Mouse (Mus musculus) megakaryocyte, adult 5-6 weeks (primary cell): ENCODE measurements around the gene Ccdc47. TPM values are rescaled to one million over a fixed set of nuclear protein-coding genes. Genes with fewer than 3 reads are reported as not detected.

Experiments
- ATAC-seq: 2 replicates; pipeline ENCODE4 v1.8.0; 2016; ENCODE audit warnings: mild to moderate bottlenecking, inconsistent platforms; ENCODE audit not compliant: poor library complexity, severe bottlenecking
- total RNA-seq, 2 experiments: library from RNA; stranded (forward) in 1 of 2; stranded (reverse) in 1 of 2; fragments of 153-499, 151-499 nt in 1 of 2; fragments of 221-1000, 200-1000 nt in 1 of 2; gene quantifications; 2 replicates each; pipeline versions ENCODE4 v1.2.3 to v1.2.4; 2015 to 2017

Ccdc47 gene
- total RNA-seq, 2 experiments from 2014 or later: 36.0 to 156 TPM

DNA sequence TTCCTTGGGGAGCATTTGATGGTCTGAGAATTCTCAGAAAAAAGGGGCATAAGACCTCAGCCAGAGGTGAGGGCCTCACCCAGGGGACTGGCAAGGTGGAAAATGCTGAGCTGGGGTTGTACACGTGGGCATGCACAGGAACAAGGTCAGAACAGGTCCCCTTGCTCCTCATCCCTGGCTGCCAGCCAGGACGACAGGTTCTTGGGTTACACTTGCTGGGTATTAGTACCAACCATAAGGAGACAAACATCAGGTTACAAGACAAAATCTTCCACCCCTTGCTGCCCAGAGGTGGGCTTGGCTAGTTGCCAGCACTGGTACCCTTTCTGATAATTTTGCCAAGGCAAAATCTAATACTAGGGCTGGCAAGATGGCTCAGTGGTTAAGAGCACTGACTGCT lies 53.9 kb downstream of the Ccdc47 start:
- no peak for ATAC-seq

DNA sequence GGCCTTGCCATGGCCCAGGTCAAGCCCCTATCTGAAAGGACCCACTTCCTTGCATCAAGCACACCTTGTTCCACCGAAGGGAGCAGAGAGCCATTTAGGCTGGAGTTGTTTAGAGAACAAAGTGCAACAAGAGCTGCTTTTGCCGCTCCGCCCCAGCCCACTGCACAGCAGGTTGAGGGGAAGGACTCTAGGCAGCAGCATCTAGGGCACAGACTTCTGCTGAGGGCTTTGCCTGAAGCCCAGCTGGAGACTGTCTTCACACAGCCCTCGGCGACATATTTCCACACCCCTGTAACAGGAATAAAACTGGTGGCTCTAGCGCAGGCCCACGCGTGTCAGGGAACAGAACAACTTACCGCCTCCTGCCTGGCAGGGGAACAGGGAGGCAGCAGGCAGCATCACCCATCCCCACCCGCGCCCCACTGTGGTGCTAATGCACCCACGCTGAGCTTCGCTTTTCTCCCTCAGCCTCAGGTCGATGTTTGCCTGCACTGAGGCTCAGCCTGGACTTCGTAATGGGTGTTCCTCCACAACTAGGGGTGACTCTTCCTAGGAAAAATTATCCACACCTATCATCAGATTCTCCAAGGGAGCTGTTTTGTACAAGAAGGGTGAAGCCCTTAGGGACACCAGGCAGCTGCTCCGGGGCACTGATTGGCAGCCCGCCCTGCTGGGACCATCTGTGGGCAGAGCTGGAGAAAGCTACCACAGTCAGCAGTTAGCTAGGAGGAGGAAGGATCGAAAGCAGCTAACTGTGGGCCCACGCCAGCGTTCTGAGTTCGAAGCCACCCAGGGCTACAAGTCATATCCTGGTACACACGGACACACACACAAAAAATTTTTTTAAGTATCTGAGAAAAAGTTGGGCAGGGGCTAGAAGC lies 55.1 kb downstream of the Ccdc47 start, which contains the start of the genes Gm10840 and Limd2:
Gm10840 (plus strand) TSS at position 10 of the 881 bp plus-strand sequence.
Limd2 (minus strand) TSS at position 20 of the 881 bp plus-strand sequence.
- 0 out of 2 replicates have a peak, but pooled peaks have one; percentile 6 for ATAC-seq

DNA sequence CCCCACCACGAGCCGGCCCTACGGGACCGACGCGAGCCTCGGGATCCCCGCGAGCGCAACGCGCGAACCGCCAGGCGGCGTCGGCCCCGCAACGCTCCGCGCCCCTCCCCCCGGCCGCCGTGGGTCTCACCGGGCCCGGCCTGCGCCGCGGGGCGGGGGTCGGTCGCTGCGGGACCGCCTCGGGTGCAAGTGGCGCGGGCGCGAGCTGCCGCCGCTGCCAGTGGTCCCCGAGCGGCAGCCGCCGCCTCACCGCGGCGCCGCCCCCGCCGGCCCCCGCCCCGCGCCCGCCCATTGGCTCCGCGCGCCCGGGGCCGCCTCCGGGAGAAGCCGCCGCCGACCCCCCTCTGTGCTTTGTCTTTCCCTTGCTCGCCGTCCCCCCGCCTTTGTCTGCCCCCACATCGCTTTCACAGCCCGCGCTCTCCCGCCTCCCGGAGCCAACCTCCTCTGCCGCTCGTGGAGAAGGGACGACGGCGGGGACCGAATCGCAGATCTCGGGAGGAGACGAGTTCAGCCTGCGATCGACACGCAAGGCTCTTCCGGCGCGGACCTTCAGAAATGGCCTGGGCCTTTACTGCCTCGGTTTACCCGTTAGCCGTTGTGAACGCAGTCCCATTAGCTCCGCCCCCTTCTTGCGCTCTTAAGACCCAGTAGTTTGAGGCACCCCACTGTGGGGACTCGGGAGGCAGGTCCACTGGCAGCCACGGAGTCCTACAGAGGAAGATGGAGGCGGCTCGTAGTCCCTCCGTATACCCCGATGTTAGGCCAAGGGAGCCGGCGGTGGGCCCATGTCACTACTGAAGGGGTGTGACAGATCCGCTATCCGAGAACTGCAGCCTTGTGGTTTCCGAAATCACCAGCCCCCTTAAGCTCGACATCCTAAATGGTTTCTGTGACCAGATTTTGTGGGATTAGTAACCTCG lies 56.0 kb downstream of the Ccdc47 start:
- ATAC-seq: peak; percentile 41

DNA sequence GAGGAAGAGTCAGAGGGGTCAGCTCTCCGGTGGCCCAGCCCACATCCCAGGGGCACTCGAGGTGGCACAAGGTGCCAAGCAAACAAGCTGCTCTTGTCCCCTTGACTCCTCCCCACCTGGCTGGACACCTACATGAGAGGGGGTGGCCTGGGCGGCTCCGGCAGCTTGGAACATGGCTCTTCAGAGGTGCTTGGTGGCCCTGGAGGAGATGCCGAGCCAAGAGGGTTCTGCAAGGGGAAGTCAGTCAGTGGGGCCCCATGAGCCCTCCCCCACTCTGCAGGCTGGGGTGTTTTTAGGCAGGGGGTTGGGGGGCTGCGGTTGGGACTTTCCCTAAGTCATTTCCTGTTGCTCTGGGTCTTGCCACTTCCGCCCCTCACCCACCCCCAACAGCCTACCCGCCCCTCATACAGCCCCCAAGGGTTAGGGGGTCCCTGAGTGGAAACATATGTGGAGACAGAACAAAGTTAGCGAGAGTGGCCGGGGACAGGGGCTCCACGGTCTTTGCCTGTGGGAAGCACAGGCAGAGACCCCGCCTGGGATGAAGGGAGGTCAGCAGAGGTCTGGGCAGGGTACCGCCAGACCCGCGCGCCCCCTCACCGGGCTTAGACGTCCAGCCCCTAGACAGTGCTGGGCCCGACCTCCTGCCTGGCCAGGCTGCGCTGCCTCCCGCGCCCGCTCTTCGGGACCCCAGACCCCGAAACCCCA lies 56.8 kb downstream of the Ccdc47 start:
- peak; percentile 59 for ATAC-seq

DNA sequence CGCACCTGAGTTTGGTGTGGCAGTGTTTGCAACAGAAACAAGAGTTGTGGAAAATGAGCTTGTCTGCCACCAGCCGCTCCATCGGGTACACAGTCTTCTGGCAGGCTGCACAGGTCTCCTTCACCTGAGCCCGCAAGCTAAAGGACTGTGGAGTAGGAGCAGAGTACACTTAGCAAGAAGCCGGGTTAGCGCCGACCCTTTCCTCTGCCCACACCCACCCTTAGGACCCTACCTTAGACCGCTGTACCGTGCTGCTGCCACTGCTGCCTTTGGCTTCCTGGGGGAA lies 57.3 kb downstream of the Ccdc47 start:
- ATAC-seq: no peak

DNA sequence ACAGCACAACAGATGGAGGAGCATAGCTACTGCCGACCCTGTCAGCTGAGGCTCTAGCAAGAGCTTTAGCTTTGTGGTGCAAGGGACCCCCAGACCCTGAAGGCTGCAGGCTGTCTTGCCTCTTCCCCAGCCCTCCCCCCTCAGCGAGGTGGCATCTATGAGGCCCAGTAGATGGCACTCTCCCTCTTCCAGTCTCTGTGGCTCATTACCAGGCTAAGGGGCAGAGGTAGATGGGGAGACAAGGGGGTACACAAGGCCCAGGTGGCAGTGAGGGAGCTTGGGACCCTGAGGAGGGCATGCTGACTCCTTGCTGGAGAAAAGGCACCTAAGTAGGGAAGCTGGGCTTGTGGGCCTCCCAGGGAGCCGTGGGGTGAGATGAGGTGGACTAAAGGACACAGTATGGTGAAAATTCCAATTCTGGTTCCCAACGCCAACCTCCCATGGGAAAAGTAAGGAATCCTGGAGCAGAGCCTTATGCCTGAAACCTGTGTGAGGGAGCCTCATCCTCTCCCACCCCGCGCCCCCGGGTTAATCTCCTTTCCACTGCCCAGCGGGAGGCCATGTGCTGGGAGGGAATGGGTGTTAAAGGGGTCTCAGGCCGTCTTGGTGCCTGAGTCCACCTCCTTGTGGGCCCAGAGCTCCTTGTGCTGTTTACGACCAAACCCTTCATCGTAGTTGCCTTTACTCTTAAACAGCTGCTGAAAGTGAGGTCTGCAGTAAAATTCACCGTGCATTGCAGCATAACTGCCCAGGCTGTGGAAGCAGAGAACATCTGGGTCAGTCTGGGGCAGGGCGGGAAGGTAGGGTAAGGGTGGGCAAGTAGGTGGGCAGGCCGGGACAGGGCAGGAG lies 57.8 kb downstream of the Ccdc47 start:
- ATAC-seq: peak; percentile 15

DNA sequence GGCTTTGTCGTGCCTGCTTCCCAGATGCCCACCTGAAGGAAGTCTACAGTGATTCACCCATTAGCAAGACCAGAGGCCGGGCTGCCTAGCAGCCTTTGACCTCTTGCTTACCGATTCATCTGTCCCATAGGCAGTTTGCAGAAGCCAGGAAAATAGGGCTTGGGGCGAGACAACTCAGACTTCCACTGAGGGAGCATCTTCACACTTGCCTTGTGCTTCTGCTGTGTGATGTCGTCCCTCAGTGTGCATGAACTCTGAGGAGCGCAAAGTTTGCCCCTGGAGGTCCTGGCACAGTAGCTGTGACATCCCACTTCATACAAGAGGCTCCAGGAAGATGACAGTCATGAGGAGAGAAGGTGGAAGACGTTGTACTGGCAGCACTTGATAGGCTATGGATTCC lies 59.0 kb downstream of the Ccdc47 start:
- ATAC-seq: no peak

DNA sequence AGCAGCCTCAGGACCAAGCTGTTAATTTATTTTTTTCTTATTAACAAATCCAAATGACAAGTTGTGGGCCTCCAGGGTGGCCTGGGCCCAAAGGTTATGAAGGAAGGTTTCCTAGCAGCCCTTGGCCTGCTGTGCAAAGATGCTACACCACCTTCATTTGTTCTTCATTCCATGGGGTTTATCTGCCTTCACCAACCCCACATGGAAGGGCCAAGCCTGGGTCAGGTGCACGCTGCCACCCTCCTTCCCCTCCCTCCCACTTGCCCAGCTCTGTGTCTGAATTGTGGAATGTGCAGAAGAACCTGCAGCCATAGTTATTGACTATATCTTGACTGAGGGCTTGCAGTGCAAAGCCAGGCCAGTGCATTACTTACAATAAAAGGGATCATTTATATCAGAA lies 59.9 kb downstream of the Ccdc47 start:
- no peak for ATAC-seq

DNA sequence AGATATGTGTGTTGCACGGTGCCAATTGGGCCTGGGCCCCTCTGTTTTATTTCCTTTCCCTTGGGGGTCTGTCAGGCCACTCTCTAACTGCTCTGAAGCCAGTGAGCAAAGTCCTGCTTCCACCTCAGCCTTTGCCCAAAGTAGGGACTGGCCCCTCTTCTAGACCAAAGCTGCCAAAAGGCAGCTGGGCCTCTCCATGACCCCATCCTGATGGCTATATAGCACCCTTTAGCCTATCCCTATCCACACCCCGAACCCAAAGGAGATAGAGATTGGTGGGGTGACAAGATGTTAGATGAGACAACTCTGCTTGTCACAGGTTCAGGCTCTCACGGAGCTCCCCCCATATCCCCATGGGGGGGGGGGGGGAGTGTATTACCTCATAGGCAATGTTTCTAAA lies 60.4 kb downstream of the Ccdc47 start:
- no peak for ATAC-seq

DNA sequence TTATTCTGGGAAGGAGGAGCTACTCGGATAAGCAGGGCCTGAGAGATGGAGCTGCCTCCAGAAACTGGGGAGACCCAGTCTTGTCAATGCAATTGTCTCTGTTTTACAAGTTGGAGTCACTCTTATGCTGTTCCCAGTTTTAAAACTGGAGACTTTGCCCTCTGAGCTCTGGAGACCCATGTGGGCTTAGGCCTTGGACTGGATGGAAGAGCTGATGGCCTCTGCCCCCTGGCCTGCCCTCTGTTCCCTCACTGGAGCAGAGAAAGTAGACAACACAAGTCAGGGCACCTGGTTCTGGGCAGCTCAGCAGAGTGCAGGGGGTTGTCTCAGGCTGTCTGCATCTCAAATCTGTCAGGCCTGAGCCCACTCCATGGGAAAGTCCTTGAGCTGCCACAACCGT lies 61.4 kb downstream of the Ccdc47 start:
- ATAC-seq: no peak

DNA sequence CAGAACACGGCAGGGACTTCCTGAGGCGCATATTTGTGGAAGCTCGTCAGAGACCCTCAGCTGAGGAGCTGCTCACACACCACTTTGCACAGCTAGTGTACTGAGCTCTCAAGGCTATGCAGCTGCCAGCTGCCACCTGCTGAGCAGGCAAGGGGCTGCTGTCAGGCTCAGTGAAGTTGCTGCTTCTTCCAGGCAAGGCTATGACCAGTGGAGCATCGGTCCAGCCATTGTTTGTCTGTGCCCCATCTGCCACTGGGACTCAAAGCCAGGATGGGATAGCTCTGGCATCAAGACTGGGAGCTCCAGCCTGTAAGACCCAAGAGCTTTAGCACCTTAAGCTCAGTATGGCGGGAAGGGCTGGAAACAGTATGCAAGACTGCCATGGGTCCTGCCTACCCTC lies 62.1 kb downstream of the Ccdc47 start:
- ATAC-seq: no peak

DNA sequence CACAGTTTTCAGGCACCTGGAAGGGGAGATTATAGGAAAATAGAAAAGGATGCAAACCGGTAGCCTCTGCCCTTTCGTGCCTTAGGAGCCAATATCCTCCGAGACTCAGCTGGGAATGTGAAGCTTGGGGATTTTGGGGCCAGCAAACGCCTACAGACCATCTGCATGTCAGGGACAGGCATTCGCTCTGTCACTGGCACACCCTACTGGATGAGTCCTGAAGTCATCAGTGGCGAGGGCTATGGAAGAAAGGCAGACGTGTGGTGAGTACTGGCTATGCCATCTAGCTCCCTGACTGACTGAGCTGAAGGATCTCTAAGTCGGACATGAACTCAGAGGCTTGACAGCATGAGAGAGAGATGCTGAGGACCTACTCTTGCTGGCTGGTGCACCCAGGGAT lies 64.0 kb downstream of the Ccdc47 start:
- ATAC-seq: no peak

DNA sequence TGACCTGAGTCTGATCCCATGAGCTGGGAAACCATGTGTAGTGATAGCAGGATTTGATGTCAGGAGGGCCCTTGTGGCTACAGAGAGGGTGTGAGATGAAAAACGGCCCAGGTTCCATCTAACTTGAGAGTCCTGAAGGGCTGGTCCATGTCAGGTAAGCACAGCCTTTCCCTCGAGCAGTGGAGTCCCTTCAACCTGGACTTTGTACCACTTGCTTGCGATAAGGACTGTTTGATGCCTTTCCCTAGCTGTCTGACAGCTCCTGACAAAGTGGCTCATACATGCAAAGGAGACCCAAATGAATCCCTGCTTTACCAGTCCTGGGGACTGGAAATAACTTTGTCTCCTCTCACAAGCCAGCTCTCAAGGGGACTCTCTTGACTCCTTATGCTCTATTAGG lies 64.9 kb downstream of the Ccdc47 start:
- ATAC-seq: no peak

Other genes with a start within 250 kb of the Ccdc47 start
- 7.3 and 9.0 TPM in 2 replicates for gene Ace, start 248.4 kb downstream of the Ccdc47 start, total RNA-seq (2015)
- gene Ace, start 248.4 kb downstream of the Ccdc47 start, total RNA-seq (2017): 3.2 and 6.9 TPM in 2 replicates
- not detected in 2 replicates for gene Ace3, start 221.7 kb downstream of the Ccdc47 start, total RNA-seq (2015)
- not detected in 2 replicates for gene Ace3, start 221.7 kb downstream of the Ccdc47 start, total RNA-seq (2017)
- 0.07 TPM in 1 of 2 replicates, not detected in the other for gene Kcnh6, start 208.2 kb downstream of the Ccdc47 start, total RNA-seq (2015)
- gene Kcnh6, start 208.2 kb downstream of the Ccdc47 start, total RNA-seq (2017): not detected in 2 replicates
- 40.4 and 42.5 TPM in 2 replicates for gene Dcaf7, start 179.5 kb downstream of the Ccdc47 start, total RNA-seq (2015)
- gene Dcaf7, start 179.5 kb downstream of the Ccdc47 start, total RNA-seq (2017): 45.6 and 49.4 TPM in 2 replicates
- gene Taco1, start 150.3 kb downstream of the Ccdc47 start, total RNA-seq (2015): 2.9 and 4.2 TPM in 2 replicates
- 9.3 and 10.2 TPM in 2 replicates for gene Taco1, start 150.3 kb downstream of the Ccdc47 start, total RNA-seq (2017)
- gene Map3k3, start 131.7 kb downstream of the Ccdc47 start, total RNA-seq (2015): 45.0 and 50.4 TPM in 2 replicates
- gene Map3k3, start 131.7 kb downstream of the Ccdc47 start, total RNA-seq (2017): 67.4 and 81.8 TPM in 2 replicates
- 1.4 TPM in 1 of 2 replicates, not detected in the other for gene Gm10840, start 55.5 kb downstream of the Ccdc47 start, total RNA-seq (2015)
- gene Gm10840, start 55.5 kb downstream of the Ccdc47 start, total RNA-seq (2017): not detected in 2 replicates
- gene Limd2, start 55.5 kb downstream of the Ccdc47 start, total RNA-seq (2015): 242 and 247 TPM in 2 replicates
- gene Limd2, start 55.5 kb downstream of the Ccdc47 start, total RNA-seq (2017): 56.3 and 61.8 TPM in 2 replicates
- gene Strada, start 14.2 kb downstream of the Ccdc47 start, total RNA-seq (2015): 27.2 and 28.3 TPM in 2 replicates
- gene Strada, start 14.2 kb downstream of the Ccdc47 start, total RNA-seq (2017): 20.3 and 26.1 TPM in 2 replicates
- gene Ddx42, start 582 bp upstream of the Ccdc47 start, total RNA-seq (2015): 28.6 and 30.3 TPM in 2 replicates
- 51.7 and 62.6 TPM in 2 replicates for gene Ddx42, start 582 bp upstream of the Ccdc47 start, total RNA-seq (2017)
- 13.0 and 14.0 TPM in 2 replicates for gene Ftsj3, start 39.7 kb upstream of the Ccdc47 start, total RNA-seq (2015)
- 46.6 and 59.1 TPM in 2 replicates for gene Ftsj3, start 39.7 kb upstream of the Ccdc47 start, total RNA-seq (2017)
- 34.4 and 41.0 TPM in 2 replicates for gene Psmc5, start 39.8 kb upstream of the Ccdc47 start, total RNA-seq (2015)
- gene Psmc5, start 39.8 kb upstream of the Ccdc47 start, total RNA-seq (2017): 52.7 and 63.9 TPM in 2 replicates
- gene Smarcd2, start 56.6 kb upstream of the Ccdc47 start, total RNA-seq (2015): 56.0 and 66.2 TPM in 2 replicates
- gene Smarcd2, start 56.6 kb upstream of the Ccdc47 start, total RNA-seq (2017): 253 and 270 TPM in 2 replicates
- gene Tcam1, start 60.3 kb upstream of the Ccdc47 start, total RNA-seq (2015): 0.09 and 0.14 TPM in 2 replicates
- gene Tcam1, start 60.3 kb upstream of the Ccdc47 start, total RNA-seq (2017): 0.04 and 0.08 TPM in 2 replicates
- gene Gh, start 85.5 kb upstream of the Ccdc47 start, total RNA-seq (2015): not detected in 2 replicates
- not detected in 2 replicates for gene Gh, start 85.5 kb upstream of the Ccdc47 start, total RNA-seq (2017)
- gene Cd79b, start 98.4 kb upstream of the Ccdc47 start, total RNA-seq (2015): 29.3 and 35.4 TPM in 2 replicates
- gene Cd79b, start 98.4 kb upstream of the Ccdc47 start, total RNA-seq (2017): 12.6 and 15.4 TPM in 2 replicates
- gene Scn4a, start 136.9 kb upstream of the Ccdc47 start, total RNA-seq (2015): 0.07 TPM in 1 of 2 replicates, not detected in the other
- gene Scn4a, start 136.9 kb upstream of the Ccdc47 start, total RNA-seq (2017): not detected in 2 replicates
- not detected in 2 replicates for gene Prr29, start 149.1 kb upstream of the Ccdc47 start, total RNA-seq (2015)
- gene Prr29, start 149.1 kb upstream of the Ccdc47 start, total RNA-seq (2017): not detected in 2 replicates
- gene Icam2, start 171.7 kb upstream of the Ccdc47 start, total RNA-seq (2015): 24.5 and 28.2 TPM in 2 replicates
- gene Icam2, start 171.7 kb upstream of the Ccdc47 start, total RNA-seq (2017): 49.3 and 62.2 TPM in 2 replicates